Comparison of ENCODE assay signal across 8 mouse cellular contexts in genomic region chr11:69992396-69992795, GRCm38 (mm10). TPM values are rescaled to one million over a fixed set of nuclear protein-coding genes. Genes with fewer than 3 reads are reported as not detected.
DNase-seq lines count a peak whose midpoint lies in the region; ATAC-seq and TF ChIP-seq lines count a peak whose summit lies in the region.

No protein-coding gene starts in this region.

- peak overlapping the region; percentile 96 for H3K27ac ChIP-seq in left cerebral cortex, adult 2 months
- no peak overlapping the region for H3K27ac ChIP-seq in forebrain, embryonic 11.5 days (ENCODE audit: low read depth, low read length)
- no peak overlapping the region for H3K27ac ChIP-seq in kidney, postnatal 0 days
- no peak overlapping the region for H3K27ac ChIP-seq in midbrain, postnatal 0 days (ENCODE audit: low read depth, low read length)

- H3K4me1 ChIP-seq in forebrain, embryonic 11.5 days (replicated peaks; ENCODE audit: control insufficient read depth, insufficient read depth, low read length), result peaks cover 5% of the 10 kb centered on the region; the same call in 1 of the 2 replicates
- H3K4me1 ChIP-seq in kidney, postnatal 0 days (replicated peaks; ENCODE audit: insufficient read depth, low read length), result peaks cover 7% of the 10 kb centered on the region
- no peaks in the 10 kb centered on the region; the same call in 1 of the 2 replicates for H3K4me1 ChIP-seq in midbrain, postnatal 0 days (ENCODE audit: insufficient read depth, low read length)

- peak overlapping the region; percentile 93 for H3K4me3 ChIP-seq in left cerebral cortex, adult 2 months
- H3K4me3 ChIP-seq in forebrain, embryonic 11.5 days (ENCODE audit: low read depth, low read length), result peak overlapping the region; percentile 65
- H3K4me3 ChIP-seq in kidney, postnatal 0 days (replicated peaks; ENCODE audit: low read depth, low read length), result peak overlapping the region; percentile 82
- H3K4me3 ChIP-seq in midbrain, postnatal 0 days (ENCODE audit: low read depth, low read length), result peak overlapping the region; percentile 56

- TF ChIP-seq CTCF in left cerebral cortex, adult 2 months (IDR thresholded peaks at IDR 0.05), result no peak
- no peak for TF ChIP-seq CTCF in kidney, postnatal 0 days (IDR thresholded peaks at IDR 0.05; ENCODE audit: low read depth)
- TF ChIP-seq CTCF in midbrain, postnatal 0 days (IDR thresholded peaks at IDR 0.05), result no peak

- H3K27me3 ChIP-seq in forebrain, embryonic 11.5 days (ENCODE audit: control insufficient read depth, insufficient read depth, low read length), result no peaks in the 10 kb centered on the region
- H3K27me3 ChIP-seq in kidney, postnatal 0 days (ENCODE audit: insufficient read depth, low read length), result no peaks in the 10 kb centered on the region
- H3K27me3 ChIP-seq in midbrain, postnatal 0 days (ENCODE audit: insufficient read depth, low read length), result no peaks in the 10 kb centered on the region

- ATAC-seq in forebrain, embryonic 11.5 days (replicated peaks; ENCODE audit: low FRiP score), result no peak
- no peak for ATAC-seq in kidney, postnatal 0 days (replicated peaks; ENCODE audit: low FRiP score, low read depth)
- no peak for ATAC-seq in midbrain, postnatal 0 days (ENCODE audit: low FRiP score)
- ATAC-seq in cerebellum, adult (ENCODE audit: insufficient number of reproducible peaks, low FRiP score, low TSS enrichment), result no peak

- peak overlapping the region; percentile 62; the same call in 1 of the 2 replicates for H3K4me2 ChIP-seq in forebrain, embryonic 11.5 days (ENCODE audit: low read depth, low read length, severe bottlenecking)
- peak overlapping the region; percentile 73 for H3K4me2 ChIP-seq in kidney, postnatal 0 days (ENCODE audit: low read length)
- H3K4me2 ChIP-seq in midbrain, postnatal 0 days (ENCODE audit: low read depth, low read length, poor library complexity, severe bottlenecking), result peak overlapping the region; percentile 61

- no peaks in the 10 kb centered on the region for H3K9me3 ChIP-seq in forebrain, embryonic 11.5 days (ENCODE audit: control insufficient read depth, low read length)
- no peaks in the 10 kb centered on the region for H3K9me3 ChIP-seq in kidney, postnatal 0 days (replicated peaks; ENCODE audit: low read length)
- H3K9me3 ChIP-seq in midbrain, postnatal 0 days (ENCODE audit: low read length), result no peaks in the 10 kb centered on the region

- WGBS in forebrain, embryonic 11.5 days, result 91% methylated on average over 10 of the region's 10 CpGs
- WGBS in kidney, postnatal 0 days, result 65% methylated on average over 10 of the region's 10 CpGs
- 85% methylated on average over 10 of the region's 10 CpGs for WGBS in midbrain, postnatal 0 days

- peaks cover 12% of the 10 kb centered on the region; the same call in 1 of the 2 replicates for H3K36me3 ChIP-seq in forebrain, embryonic 11.5 days (ENCODE audit: control insufficient read depth, insufficient read depth, low read length)
- peaks cover 39% of the 10 kb centered on the region for H3K36me3 ChIP-seq in kidney, postnatal 0 days (ENCODE audit: insufficient read depth, low read length)
- peaks cover 27% of the 10 kb centered on the region for H3K36me3 ChIP-seq in midbrain, postnatal 0 days (ENCODE audit: insufficient read depth, low read length)

- intact Hi-C loops in left cerebral cortex, adult 2 months (cut with DNase I), result no loop called here
- intact Hi-C loops in left cerebral cortex, postnatal 36 days (cut with DNase I), result no loop called here

- DNase-seq in left cerebral cortex, adult 2 months (ENCODE audit: extremely low spot score in 1 of 2, low spot score in 2 of 2), result no peak
- no peak for DNase-seq in left cerebral cortex, adult 9 months (ENCODE audit: low spot score in 2 of 2)
- DNase-seq in forebrain, embryonic 11.5 days (ENCODE audit: low spot score), result no peak
- DNase-seq in kidney, postnatal 0 days (ENCODE audit: low spot score), result no peak
- no peak for DNase-seq in midbrain, postnatal 0 days (ENCODE audit: low spot score)
- DNase-seq in left cerebral cortex, adult 11 months (ENCODE audit: low spot score), result no peak
- no peak for DNase-seq in left cerebral cortex, postnatal 36 days (ENCODE audit: low spot score in 2 of 2)

- H3K9ac ChIP-seq in forebrain, embryonic 11.5 days (ENCODE audit: low read length), result peak overlapping the region; percentile 89; the same call in 1 of the 2 replicates
- H3K9ac ChIP-seq in kidney, postnatal 0 days (ENCODE audit: low read depth, low read length), result peak overlapping the region; percentile 85; the same call in 1 of the 2 replicates
- H3K9ac ChIP-seq in midbrain, postnatal 0 days (replicated peaks; ENCODE audit: low read length, poor library complexity, severe bottlenecking), result peak overlapping the region; percentile 88

RNA-seq across cellular contexts. Expression of gene Gabarap, which starts 1.5 kb away (rescaled TPM):
- total RNA-seq in left cerebral cortex, adult 2 months (2021), result 100 to 1,000 TPM; 209 to 215 TPM
- polyA plus RNA-seq in forebrain, embryonic 11.5 days (2014; fragmentation: Nextera tagmentation; extraction: Ambion mirVana), result 472 and 477 TPM in 2 replicates
- 626 TPM in 2 replicates for polyA plus RNA-seq in kidney, postnatal 0 days (2015; fragmentation: Nextera tagmentation; extraction: Ambion mirVana)
- 197 and 226 TPM in 2 replicates for total RNA-seq in midbrain, postnatal 0 days (2014; rRNA removed)
- polyA plus RNA-seq in midbrain, postnatal 0 days (2015; fragmentation: Nextera tagmentation; extraction: Ambion mirVana), result 501 and 511 TPM in 2 replicates
- total RNA-seq in left cerebral cortex, postnatal 36 days (2021), result 100 to 1,000 TPM; 199 to 219 TPM

RNA-seq across cellular contexts. Expression of gene Phf23, which starts 3.2 kb away (rescaled TPM):
- 10 to 100 TPM; 44.3 to 48.9 TPM for total RNA-seq in left cerebral cortex, adult 2 months (2021)
- 61.4 and 63.0 TPM in 2 replicates for polyA plus RNA-seq in forebrain, embryonic 11.5 days (2014; fragmentation: Nextera tagmentation; extraction: Ambion mirVana)
- 61.9 and 62.6 TPM in 2 replicates for polyA plus RNA-seq in kidney, postnatal 0 days (2015; fragmentation: Nextera tagmentation; extraction: Ambion mirVana)
- 42.4 and 45.2 TPM in 2 replicates for total RNA-seq in midbrain, postnatal 0 days (2014; rRNA removed)
- polyA plus RNA-seq in midbrain, postnatal 0 days (2015; fragmentation: Nextera tagmentation; extraction: Ambion mirVana), result 37.6 and 40.0 TPM in 2 replicates
- 10 to 100 TPM; 41.3 to 46.1 TPM for total RNA-seq in left cerebral cortex, postnatal 36 days (2021)

RNA-seq across cellular contexts. Expression of gene Dvl2, which starts 8.0 kb away (rescaled TPM):
- 10 to 100 TPM; 32.6 to 32.9 TPM for total RNA-seq in left cerebral cortex, adult 2 months (2021)
- 43.9 and 47.6 TPM in 2 replicates for polyA plus RNA-seq in forebrain, embryonic 11.5 days (2014; fragmentation: Nextera tagmentation; extraction: Ambion mirVana)
- 25.8 and 27.1 TPM in 2 replicates for polyA plus RNA-seq in kidney, postnatal 0 days (2015; fragmentation: Nextera tagmentation; extraction: Ambion mirVana)
- 31.5 and 33.3 TPM in 2 replicates for total RNA-seq in midbrain, postnatal 0 days (2014; rRNA removed)
- polyA plus RNA-seq in midbrain, postnatal 0 days (2015; fragmentation: Nextera tagmentation; extraction: Ambion mirVana), result 19.0 and 20.0 TPM in 2 replicates
- 10 to 100 TPM; 25.4 to 36.0 TPM for total RNA-seq in left cerebral cortex, postnatal 36 days (2021)

RNA-seq across cellular contexts. Expression of gene Elp5, which starts 10.1 kb away (rescaled TPM):
- 10 to 100 TPM; 90.9 to 93.8 TPM for total RNA-seq in left cerebral cortex, adult 2 months (2021)
- polyA plus RNA-seq in forebrain, embryonic 11.5 days (2014; fragmentation: Nextera tagmentation; extraction: Ambion mirVana), result 144 and 156 TPM in 2 replicates
- 97.3 and 97.9 TPM in 2 replicates for polyA plus RNA-seq in kidney, postnatal 0 days (2015; fragmentation: Nextera tagmentation; extraction: Ambion mirVana)
- 109 and 157 TPM in 2 replicates for total RNA-seq in midbrain, postnatal 0 days (2014; rRNA removed)
- 171 and 182 TPM in 2 replicates for polyA plus RNA-seq in midbrain, postnatal 0 days (2015; fragmentation: Nextera tagmentation; extraction: Ambion mirVana)
- total RNA-seq in left cerebral cortex, postnatal 36 days (2021), result 10 to 100 TPM; 79.2 to 88.5 TPM

RNA-seq across cellular contexts. Expression of gene Ctdnep1, which starts 11.4 kb away (rescaled TPM):
- 100 to 1,000 TPM; 116 to 124 TPM for total RNA-seq in left cerebral cortex, adult 2 months (2021)
- polyA plus RNA-seq in forebrain, embryonic 11.5 days (2014; fragmentation: Nextera tagmentation; extraction: Ambion mirVana), result 20.4 and 28.0 TPM in 2 replicates
- polyA plus RNA-seq in kidney, postnatal 0 days (2015; fragmentation: Nextera tagmentation; extraction: Ambion mirVana), result 28.3 and 29.1 TPM in 2 replicates
- total RNA-seq in midbrain, postnatal 0 days (2014; rRNA removed), result 39.6 and 42.9 TPM in 2 replicates
- polyA plus RNA-seq in midbrain, postnatal 0 days (2015; fragmentation: Nextera tagmentation; extraction: Ambion mirVana), result 22.3 and 24.1 TPM in 2 replicates
- total RNA-seq in left cerebral cortex, postnatal 36 days (2021), result 100 to 1,000 TPM; 112 to 128 TPM
